Mouse (Mus musculus): ENCODE measurements around the gene Adcy9.
A peak's percentile ranks its signal among the peaks of the same experiment; 100 is the strongest.
"Not testable (repeated sequence)": the region's sequence is repeated elsewhere in the genome, so short reads cannot be mapped to it uniquely, and the experiment has no call there.

The Adcy9 gene

DNA sequence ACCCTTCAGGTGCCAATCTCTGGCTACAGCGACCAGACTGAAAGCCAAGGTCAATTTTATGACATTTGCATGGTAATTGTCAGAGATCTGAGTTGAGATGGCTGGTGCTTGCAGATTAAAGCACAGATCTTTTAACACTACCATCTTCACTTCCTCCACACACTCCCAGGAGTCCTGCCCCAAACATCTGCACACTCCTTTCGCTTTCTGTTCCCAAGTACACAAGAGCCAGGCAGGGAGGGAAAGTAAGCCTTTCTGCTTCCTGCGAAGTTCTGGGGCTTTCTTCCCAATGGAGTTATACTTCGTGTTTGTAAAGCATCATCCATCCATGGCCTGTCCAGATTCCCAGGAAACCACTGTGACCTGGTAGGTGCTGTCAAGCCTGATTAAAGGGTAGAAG, 38.8 kb downstream of the Adcy9 start:
- DNase-seq, result peak; percentile 31 to 52

DNA sequence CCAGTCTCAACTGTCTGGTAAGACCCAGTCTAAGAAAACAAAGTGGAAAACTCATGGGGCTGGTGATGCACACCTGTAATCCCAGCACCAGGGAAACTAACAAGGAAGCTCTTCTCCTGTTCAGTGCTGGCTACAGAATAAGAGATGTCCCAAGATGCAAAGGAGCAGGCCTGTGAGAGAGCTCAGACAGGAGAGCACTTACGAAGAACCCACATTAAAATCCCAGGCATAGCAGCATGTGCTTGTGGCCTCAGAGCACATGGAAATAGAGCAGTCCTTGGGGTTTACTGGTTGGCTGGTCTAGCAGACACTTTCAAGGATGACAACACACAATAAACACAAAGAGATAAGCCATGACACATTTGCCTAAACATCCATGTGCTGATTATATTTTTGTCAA, 41.5 kb downstream of the Adcy9 start:
- no peak for DNase-seq

DNA sequence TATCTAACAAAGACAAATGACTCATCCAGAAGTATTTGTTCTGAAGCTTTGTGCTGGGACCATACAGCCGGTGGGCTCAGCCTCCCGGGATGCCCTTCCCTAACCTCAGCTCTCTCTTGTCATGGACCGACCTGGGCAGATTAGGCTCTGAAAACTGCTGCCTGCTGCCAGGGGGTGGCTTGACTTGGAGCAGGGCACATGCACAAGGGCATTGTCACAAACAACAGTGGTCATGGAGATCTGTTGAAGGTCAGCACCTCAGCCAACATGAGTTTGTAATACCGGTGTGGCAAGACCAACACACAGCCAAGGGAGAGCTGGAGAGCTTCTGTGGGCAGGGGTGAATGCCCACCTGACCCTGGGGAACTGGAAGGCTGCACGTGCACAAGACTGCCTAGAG, 42.7 kb downstream of the Adcy9 start:
- DNase-seq, result no peak

DNA sequence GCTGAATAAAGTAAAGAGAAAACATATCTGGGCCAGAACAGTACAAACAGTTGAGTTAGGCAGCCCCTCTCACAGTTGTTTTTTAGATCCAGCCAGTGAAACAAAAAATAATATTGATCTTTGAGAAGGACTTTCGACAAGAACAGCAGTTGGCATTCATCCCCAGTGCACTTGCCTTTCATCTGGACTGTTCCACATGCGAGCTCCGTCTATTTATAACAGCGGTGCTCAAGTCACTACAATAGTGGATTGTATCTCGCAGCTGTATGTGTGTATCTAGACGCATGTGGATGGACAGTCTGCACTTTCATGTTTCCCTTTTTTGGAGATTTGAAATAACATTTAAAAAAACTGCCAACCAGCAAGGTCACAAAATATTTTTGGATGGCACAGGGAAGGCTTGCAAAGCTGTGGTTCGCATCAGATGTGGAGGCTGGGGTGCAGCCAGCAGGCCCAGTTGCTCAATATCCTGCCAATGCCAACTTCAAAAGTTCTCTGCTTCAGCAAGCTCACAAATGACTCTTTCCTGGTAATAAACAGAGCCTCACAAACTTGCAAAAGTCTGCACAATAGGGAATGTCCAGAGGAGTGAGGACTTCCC, 45.4 kb downstream of the Adcy9 start:
- no peak for DNase-seq

DNA sequence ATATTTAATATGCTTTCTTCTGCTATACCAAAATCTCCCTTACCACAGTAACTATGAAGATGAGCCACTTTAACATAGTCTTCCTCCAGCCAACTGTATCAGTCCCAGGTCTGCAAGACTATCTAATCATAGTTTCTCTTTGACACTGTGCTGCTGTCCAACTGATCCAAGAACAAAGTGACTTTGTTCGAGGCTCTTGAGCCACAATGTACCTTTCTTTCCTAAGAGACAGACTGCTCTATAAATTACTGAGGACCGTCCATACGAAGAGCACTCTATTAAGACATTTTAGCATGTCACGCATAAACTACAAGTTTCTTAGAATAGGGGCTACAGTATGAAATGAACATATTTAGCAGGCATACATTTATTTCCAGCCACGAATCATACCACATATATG, 46.0 kb downstream of the Adcy9 start:
- no peak for DNase-seq

DNA sequence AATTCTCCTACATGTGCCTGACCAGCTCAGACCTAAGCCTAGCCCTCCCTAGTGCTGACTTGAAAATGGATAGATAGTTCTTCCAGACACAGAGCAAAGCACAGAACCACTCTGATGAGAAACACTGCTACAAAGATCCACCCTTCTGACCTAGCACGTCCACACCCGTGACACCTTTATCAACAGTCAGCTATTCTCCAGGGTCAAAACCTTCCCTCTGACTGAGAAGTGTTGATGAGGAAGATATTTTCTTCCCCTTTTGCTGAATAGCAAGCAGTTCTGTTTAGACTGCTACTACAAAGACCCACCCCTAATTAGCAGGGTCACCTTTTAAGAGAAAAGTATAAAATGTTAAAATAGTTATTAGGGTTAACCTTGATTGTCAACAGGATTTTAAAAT, 49.3 kb downstream of the Adcy9 start:
- DNase-seq, result no peak

DNA sequence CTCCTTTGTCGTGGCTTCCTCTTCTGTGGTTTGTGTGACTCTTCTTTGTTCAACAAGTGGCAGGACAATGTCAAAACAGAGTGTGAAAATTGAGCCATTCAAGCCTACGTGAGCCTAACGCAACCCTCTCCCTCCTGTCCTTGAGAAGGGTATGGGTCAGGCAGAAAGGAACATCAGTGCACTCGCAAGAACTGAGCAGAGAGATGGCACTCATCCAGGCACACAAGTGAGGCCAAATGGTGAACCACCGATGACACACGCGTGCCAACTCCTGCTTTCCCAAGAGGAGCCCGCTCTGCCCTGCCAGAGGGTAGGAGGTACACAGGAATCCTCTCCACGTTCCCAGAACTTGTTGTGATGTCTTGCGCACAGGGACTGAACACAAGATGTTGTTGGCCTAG, 50.2 kb downstream of the Adcy9 start:
- DNase-seq, result peak; percentile 7 to 45

DNA sequence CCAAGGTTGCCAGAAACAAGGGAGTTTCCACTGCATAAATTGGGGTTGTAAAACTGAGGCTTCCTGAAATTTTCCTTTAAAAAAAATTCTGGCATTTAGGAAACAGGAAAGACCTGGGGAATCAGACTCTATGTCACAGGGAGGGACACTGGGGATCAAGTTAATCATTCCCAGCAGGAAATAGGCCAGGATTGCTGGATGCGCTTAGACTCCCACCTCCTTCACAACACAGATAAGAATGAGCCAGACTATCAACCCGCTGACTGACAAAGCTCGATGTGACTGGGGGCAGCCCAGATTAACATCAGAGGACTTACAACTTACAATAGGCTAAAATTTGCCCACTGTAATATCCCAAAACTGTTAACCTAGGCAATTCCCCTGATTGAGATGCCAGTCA, 52.4 kb downstream of the Adcy9 start:
- peak in 1 of 2 experiments; percentile 14 for DNase-seq

DNA sequence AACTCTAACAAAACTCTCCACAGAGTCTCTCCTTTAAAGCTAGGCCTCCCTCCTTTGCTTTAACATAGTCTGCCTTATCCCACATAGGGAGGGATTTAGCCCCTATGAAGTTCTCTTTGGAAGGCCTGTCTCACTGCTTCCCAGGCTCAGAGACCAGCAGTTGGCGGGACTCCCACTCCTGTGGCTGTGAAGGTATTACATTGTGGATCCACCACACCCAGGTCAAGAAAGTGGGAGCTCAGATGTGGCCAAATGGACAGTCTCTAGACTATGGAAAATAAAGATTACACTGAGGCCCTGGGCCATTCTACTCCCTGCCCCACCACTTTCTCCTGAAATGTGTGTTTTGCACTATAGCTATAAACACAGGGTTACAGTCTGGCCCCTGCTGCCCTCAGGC, 53.0 kb downstream of the Adcy9 start:
- peak in 1 of 2 experiments; percentile 17 for DNase-seq

DNA sequence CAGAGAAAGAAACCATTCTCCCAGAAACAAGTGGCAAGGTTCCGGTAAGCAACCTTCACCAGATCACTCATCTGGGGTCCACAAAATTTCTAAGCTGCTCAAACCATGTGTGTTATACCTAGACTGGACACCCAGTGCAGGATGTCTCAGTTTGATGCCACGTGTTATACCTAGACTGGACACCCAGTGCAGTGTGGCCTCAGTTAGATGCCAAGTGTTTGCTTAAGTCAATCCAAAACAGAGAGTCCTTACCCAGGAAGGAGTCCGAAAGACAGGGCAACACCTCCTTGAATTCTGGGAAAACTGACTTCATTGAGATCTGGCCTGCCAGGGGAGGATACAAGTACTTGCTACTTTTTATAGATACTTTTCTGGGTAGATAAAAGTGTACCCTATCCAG, 53.6 kb downstream of the Adcy9 start:
- no peak for DNase-seq

DNA sequence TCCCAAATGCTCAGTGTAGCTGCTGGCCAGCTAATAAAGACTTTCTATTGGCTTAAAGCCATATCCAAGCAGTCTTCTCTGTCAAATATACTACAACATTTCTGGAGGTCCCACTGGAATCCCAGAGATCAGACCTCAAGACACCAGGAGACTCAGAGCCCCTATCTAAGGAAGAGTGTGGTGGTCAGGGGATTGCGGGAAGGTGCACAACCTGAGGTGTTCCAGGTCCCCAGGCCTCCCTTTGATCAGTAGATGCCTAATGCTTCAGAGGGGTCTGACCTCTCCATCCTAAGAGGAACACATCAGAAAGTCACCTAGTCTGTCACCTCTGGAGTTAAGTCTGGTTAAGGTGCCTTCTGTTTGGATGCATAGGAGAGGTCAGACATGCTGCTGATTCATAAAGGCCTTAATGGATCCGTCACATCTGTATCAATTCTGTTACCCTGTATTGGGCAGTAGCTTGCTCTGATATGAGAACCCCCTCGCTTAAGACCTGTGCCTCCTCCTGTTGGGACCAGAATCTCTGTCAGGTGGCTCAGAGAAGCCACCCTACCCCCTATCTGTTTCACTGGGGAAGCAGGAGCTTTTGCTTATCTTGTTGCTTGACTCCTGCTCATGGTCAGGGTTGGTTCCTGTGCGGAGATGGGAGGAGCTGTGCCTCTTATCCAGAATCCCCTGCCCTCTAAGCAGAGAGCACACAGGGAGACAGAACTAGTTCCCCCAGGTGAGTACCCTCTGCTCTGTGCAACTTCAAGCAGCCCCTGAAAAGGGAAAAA, 56.8 kb downstream of the Adcy9 start:
- no peak for DNase-seq

DNA sequence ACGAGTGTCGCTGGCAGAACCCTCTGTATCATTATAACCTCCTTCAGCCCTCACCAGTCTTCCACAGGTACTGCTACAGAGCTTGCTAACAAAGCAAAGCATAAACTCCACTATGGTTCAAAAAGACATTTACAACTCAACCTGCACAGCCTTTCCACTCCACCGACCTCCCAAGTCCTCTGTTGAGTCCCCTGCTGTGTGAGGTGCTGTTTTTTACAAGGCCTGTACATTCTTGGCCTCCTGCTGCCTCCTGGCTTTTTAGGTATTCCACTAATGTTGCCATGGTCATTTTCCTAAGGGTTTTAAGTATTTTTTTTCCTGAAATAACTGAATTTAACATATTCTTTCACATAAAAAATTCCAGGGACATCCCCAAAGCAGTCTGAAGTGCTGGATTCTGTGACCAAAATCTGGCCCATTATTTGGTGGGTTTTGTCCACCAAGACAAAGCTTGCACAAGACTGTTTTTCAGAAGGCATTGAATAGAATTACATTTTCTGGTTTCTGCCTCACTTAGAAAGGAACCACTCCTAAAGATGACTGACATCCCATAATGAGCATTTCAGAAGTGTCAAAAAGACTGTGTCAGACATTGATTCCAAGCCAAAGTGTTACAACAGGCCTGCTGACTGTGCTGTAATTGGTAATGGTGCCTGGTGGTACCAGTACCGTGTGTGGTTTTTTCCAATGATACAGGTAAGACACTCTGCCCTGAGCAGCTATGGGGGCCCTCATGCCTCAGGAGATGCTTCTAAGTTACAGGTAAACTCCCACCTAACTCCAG, 64.8 kb downstream of the Adcy9 start:
- no peak for DNase-seq

DNA sequence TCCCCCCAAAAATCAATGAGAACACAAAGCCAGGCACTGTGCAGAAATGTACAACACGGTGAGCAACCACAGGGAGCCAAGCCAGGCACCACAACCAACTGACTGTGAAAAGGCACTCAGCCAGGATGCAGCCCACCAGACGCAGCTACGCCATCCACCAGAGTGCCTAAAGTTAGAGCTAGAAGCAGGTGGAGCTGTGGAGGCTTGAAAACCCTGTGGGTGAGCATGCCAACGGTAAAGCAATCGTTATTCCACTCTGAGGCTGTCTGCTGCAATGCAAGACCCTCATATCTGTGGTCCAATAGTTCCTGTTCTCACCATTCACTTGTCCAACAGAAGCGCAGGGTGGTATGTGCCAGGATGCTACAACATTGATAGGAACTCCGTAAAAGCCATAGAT, 77.7 kb downstream of the Adcy9 start:
- no peak for DNase-seq

DNA sequence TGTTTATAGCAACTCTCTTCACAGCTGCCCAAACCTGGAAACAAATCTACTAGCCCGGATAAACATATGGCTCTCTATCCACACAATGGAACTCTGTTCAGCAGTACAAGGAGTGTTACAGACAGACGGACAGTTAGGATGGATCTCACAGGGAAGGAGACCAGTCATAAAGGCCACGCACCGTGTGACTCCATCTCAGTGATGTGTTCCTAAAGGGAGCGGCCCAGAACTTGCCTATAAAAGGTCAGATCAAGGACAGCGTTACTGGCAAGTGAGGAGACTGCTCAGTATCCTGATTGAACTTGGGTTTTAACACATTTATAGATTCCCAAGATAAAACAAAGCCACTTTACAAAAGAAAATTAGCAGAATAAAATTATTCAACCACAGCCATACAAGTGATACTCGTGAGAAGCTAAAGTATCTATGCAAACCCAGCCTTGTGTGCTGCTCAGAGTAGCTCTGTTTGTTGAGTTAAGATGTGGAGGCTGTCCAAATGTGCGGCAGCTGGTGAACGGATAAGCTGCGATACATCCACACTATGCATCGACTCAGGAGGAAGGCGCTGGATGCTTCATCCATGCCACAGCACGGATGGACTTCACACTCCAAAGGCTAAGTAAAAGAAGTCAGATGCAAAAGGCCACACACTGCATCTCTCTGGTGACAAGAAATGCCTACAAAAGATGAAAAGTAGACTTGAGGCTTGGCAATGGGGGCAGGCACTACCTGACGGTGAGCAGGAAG, 78.8 kb downstream of the Adcy9 start:
- no peak for DNase-seq

DNA sequence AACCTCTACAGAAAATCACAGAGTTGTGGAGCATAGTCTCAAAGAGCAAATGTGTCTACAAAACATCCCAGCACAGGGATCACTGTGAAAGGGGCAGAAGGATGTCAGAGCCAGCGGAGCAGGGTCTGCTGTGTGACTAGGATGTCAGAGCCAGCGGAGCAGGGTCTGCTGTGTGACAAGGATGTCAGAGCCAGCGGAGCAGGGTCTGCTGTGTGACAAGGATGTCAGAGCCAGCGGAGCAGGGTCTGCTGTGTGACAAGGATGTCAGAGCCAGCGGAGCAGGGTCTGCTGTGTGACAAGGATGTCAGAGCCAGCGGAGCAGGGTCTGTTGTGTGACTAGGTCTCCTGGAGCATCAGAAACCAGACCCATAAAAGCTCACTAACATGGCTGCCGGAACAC, 81.1 kb downstream of the Adcy9 start:
- not testable (repeated sequence) for DNase-seq

DNA sequence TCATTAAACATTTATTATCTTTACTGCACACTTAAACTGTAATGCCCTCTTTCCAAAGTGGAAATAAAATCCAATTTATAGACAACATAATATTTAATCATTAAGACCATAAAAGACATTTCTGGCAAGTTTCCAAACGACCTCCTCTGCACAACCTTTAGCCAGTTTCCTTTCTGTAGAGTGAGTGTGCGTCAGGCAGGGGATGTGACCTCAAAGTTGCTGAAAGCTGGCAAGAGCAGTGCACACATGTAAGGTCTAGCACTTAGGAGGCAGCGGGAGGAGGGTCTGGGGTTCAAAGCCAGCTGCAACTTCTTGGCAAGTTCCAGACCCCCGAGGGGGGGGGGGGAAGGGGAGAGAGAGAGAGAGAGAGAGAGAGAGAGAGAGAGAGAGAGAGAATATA, 83.0 kb downstream of the Adcy9 start:
- no peak for DNase-seq

DNA sequence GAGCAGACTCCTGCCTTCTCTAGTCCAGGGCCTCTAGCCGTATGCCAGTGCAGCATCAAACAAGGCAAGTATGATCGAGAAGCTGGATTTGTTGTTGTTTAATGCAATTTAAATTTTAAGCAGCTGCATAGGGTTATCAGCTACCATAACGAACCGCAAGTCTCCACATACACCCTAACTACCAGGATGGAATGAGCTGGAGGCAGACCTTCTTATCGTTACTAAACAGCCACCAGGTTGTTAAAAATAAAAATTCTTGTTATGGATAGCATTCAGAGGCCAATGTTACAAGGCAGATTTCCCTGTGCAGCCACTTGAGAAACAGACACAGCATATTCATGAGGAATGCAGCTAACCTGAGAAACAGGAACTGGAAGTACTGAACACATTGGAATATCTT, 86.5 kb downstream of the Adcy9 start:
- DNase-seq, result no peak

DNA sequence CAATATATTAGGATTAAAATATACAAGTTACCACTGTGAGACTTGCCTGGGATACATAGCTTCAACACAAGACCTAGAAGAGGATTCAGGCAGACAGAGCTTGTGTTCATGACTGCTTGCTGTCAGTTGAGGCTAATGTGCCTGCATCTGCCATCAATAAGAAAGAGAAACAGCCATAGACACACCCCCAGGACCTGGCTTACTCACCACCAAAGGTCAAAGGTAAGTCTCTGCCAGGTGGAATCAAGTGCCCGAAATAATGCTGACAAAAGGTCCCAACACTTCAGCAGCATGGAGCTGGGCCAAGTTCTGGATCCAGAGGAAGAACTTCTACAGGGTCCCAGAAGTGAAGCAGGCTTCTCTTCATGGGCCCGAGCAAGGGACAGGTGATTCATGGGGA, 86.9 kb downstream of the Adcy9 start:
- DNase-seq, result peak in 1 of 2 experiments; percentile 35

DNA sequence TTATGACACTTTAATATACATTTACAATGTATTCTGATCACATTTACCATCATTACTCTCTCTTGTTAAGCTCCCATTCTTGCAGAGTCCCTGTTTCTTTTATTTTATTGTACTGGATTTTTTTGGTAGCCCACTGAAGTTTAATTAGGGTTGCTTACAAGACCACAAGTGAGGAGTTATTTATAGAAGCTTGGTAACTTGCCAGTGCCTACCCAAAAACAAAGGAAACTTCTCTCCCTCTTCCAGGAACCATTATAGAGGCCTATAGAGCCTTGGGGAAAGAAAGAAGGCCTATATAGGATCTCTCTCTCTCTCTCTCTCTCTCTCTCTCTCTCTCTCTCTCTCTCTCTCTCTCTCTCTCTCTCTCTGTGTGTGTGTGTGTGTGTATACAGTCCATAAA, 93.2 kb downstream of the Adcy9 start:
- no peak for DNase-seq

DNA sequence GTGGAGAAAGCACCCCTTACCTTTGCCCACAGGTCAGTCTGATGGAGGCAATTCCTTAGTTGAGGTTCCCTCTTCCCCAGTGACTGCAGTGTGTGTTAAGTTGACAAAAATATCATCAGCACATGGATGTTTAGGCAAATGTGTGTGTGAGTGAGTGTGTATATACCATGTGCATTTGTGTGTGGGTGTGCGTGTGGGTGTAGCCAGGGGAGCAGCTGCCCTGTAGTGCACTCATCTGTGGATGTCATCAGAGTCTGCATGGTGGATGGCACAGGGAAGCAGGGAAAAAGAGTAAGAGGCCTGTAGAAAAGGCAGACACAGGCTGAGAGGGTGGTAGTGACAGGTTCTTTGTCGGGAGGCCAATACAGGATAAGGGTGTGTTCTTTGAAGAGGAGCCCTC, 94.5 kb downstream of the Adcy9 start:
- DNase-seq, result no peak

DNA sequence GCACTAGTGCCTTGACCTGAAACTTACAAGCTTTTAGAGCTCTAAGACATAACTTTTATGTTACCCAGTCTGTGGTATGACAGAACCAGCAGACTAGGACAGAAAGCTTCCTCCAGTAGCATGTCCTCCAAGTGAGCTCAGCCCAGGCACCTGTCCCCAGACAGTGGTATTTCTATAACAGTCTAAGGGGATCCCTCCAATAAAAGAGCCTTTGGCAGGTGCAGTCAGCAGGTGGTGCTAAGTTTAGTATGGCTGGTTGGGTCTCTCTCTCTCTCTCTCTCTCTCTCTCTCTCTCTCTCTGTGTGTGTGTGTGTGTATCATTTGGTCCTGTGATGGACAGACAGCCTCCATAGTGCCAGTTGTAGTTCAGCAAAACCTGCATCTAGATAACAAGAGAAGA, 95.3 kb downstream of the Adcy9 start:
- no peak for DNase-seq

DNA sequence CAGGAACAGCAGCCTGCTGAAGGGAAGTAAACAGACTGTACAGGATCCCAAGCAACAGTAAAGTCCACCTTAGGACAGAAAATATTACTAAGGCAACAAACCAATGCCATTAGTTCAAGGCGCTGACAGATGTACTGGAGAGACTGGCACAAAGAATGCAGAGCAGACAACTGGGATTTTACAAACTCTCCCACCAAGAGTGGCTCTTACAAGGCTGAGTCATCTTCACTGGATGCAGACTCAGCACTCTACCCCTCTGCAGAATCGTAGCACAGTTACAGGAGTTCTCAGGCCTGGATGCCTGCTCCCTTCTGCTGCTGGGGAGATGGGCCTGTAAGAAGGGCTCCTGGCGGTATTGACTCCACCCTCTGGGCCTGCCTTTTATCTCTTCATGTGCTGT, 99.4 kb downstream of the Adcy9 start:
- DNase-seq, result no peak

DNA sequence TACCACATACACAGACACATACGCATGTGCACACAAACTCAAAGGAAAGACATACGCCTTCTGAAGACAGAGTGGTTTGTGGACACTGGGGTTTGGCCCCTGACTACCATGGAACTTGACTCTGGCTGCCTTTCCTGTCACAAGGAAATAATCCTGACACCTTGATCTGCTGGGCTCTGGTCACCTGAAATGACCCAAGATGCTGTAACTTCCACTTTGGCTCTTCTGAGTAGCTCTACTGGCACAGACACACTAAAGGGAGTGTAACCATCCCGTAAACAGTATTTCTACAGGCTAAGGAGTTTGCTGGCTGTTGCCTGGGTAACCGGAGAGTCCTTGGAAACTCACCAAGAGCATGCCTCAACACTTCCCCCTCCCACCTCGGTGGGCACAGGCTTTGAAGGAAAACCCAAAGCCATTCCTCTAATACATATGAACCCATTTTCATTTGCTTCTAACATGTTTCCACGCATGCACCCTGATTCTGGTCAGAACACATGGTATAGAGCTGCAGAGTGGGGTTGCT, 102.2 kb downstream of the Adcy9 start:
- no peak for DNase-seq

Data from kidney, postnatal 25 days (tissue).